Mouse (Mus musculus): ENCODE measurements around the gene Slc38a9.
"Not testable (repeated sequence)": the region's sequence is repeated elsewhere in the genome, so short reads cannot be mapped to it uniquely, and the experiment has no call there.

Gene Slc38a9

GRCm38 (mm10) chr13:112683970-112684369 is 23.4 kb downstream of the Slc38a9 start:
- DNase-seq (ENCODE audit: low spot score): no peak

GRCm38 (mm10) chr13:112686155-112686554 is 25.6 kb downstream of the Slc38a9 start:
- no peak for DNase-seq (ENCODE audit: low spot score)

GRCm38 (mm10) chr13:112692870-112693553 is 32.5 kb downstream of the Slc38a9 start:
- DNase-seq (ENCODE audit: low spot score): no peak

- no peak for DNase-seq (ENCODE audit: low spot score)
Measured at GRCm38 (mm10) chr13:112695526-112696240, 35.1 kb downstream of the Slc38a9 start.

- no peak for DNase-seq (ENCODE audit: low spot score)
Measured at GRCm38 (mm10) chr13:112701256-112701655, 40.7 kb downstream of the Slc38a9 start.

- DNase-seq (ENCODE audit: low spot score): no peak
Measured at GRCm38 (mm10) chr13:112706351-112706750, 45.8 kb downstream of the Slc38a9 start.

- no peak for DNase-seq (ENCODE audit: low spot score)
Measured at GRCm38 (mm10) chr13:112720078-112720736, 59.7 kb downstream of the Slc38a9 start.

GRCm38 (mm10) chr13:112721946-112722729 is 61.6 kb downstream of the Slc38a9 start:
- DNase-seq (ENCODE audit: low spot score): no peak

GRCm38 (mm10) chr13:112724260-112724659 is 63.7 kb downstream of the Slc38a9 start:
- not testable (repeated sequence) for DNase-seq (ENCODE audit: low spot score)

- no peak for DNase-seq (ENCODE audit: low spot score)
Measured at GRCm38 (mm10) chr13:112726002-112726401, 65.5 kb downstream of the Slc38a9 start.

- DNase-seq (ENCODE audit: low spot score): no peak
Measured at GRCm38 (mm10) chr13:112733311-112733710, 72.8 kb downstream of the Slc38a9 start.

- DNase-seq (ENCODE audit: low spot score): no peak
Measured at GRCm38 (mm10) chr13:112734906-112735713, 74.6 kb downstream of the Slc38a9 start.

GRCm38 (mm10) chr13:112736407-112736806 is 75.9 kb downstream of the Slc38a9 start:
- DNase-seq (ENCODE audit: low spot score): no peak

GRCm38 (mm10) chr13:112737110-112737509 is 76.6 kb downstream of the Slc38a9 start:
- no peak for DNase-seq (ENCODE audit: low spot score)

GRCm38 (mm10) chr13:112738005-112738404 is 77.5 kb downstream of the Slc38a9 start:
- DNase-seq (ENCODE audit: low spot score): no peak

GRCm38 (mm10) chr13:112740073-112740472 is 79.5 kb downstream of the Slc38a9 start:
- no peak for DNase-seq (ENCODE audit: low spot score)

- no peak for DNase-seq (ENCODE audit: low spot score)
Measured at GRCm38 (mm10) chr13:112742076-112742830, 81.7 kb downstream of the Slc38a9 start.

- no peak for DNase-seq (ENCODE audit: low spot score)
Measured at GRCm38 (mm10) chr13:112743647-112744046, 83.1 kb downstream of the Slc38a9 start.

GRCm38 (mm10) chr13:112744061-112744849 is 83.7 kb downstream of the Slc38a9 start:
- no peak for DNase-seq (ENCODE audit: low spot score)

Measured in T-cell, adult 2 months (primary cell).